18 mouse cellular contexts compared by ENCODE assay signal in the genomic region with DNA sequence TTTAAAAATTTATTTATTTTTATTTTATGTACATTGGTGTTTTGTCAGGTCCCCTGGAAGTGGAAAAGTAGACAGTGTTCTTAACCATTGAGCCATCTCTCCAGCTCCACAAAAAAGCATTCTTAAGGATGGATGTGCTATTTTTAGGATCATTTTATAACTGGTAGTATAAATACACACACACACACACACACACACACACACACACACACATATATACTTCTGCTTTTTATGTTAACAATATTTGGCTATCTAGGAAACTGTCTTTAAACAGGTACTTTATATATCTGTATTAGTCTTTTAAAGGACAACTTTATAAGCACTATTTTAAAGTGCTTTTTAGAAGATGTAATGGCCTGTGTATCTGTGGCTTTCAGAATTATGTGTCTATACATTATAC.
"Had no signal": no experiment of that assay in that cellular context is flagged by ENCODE, and none has a peak within 500 bp of the region (broad histone marks: within the 10 kb centered on the region; RNA-seq: fewer than 3 reads in every experiment).

No protein-coding gene starts in this region.

- H3K4me2 ChIP-seq: liver, embryonic 12.5 days; lung, embryonic 15.5 days; midbrain, embryonic 11.5 days; midbrain, embryonic 13.5 days; midbrain, embryonic 15.5 days; neural tube, embryonic 12.5 days; stomach, embryonic 15.5 days had no signal

- H3K27ac ChIP-seq: liver, embryonic 14.5 days; lung, embryonic 15.5 days; macrophage; midbrain, embryonic 13.5 days; midbrain, embryonic 15.5 days; neural tube, embryonic 12.5 days; stomach, embryonic 15.5 days; stomach, postnatal 0 days had no signal

- H3K9me3 ChIP-seq: liver, embryonic 12.5 days; lung, embryonic 15.5 days; megakaryocyte, embryonic 14.5 days; midbrain, embryonic 13.5 days; midbrain, embryonic 15.5 days; neural tube, embryonic 12.5 days; stomach, embryonic 15.5 days had no signal

- H3K4me3 ChIP-seq: liver, embryonic 12.5 days; lung, embryonic 15.5 days; midbrain, embryonic 13.5 days; midbrain, embryonic 15.5 days; neural tube, embryonic 12.5 days; stomach, embryonic 15.5 days had no signal

- H3K4me1 ChIP-seq: lung, embryonic 15.5 days; midbrain, embryonic 13.5 days; midbrain, embryonic 15.5 days; neural tube, embryonic 12.5 days; stomach, embryonic 15.5 days had no signal

- H3K27me3 ChIP-seq: liver, embryonic 12.5 days; lung, embryonic 15.5 days; megakaryocyte, embryonic 14.5 days; midbrain, embryonic 13.5 days; midbrain, embryonic 15.5 days; neural tube, embryonic 12.5 days; stomach, embryonic 15.5 days had no signal

- H3K9ac ChIP-seq: liver, embryonic 12.5 days; liver, embryonic 14.5 days; lung, embryonic 15.5 days; midbrain, embryonic 13.5 days; midbrain, embryonic 15.5 days; neural tube, embryonic 12.5 days; stomach, embryonic 15.5 days had no signal

- H3K36me3 ChIP-seq: lung, embryonic 15.5 days; midbrain, embryonic 15.5 days; neural tube, embryonic 12.5 days; stomach, embryonic 15.5 days had no signal

- ATAC-seq: lung, postnatal 0 days; midbrain, embryonic 13.5 days; midbrain, embryonic 15.5 days had no signal

- DNase-seq: lung, adult 2 months; lung, postnatal 14 days; lung, postnatal 36 days; right cerebral cortex, postnatal 14 days; thymus, adult 2 months; thymus, postnatal 36 days had no signal
